Mouse (Mus musculus): ENCODE data around the gene Nfatc3. TPM values are rescaled to one million over a fixed set of nuclear protein-coding genes. Genes with fewer than 3 reads are reported as not detected.

Gene Nfatc3
- polyA plus RNA-seq, 1 experiment from 2014 or later, result 5.0 TPM

- Histone ChIP-seq H3K4me3 (no peak overlapping the region), H3K9me3 (replicated peaks) (no peaks in the 10 kb centered on the region), H3K4me2 (peak overlapping the region; percentile 93; the same call in 1 of the 2 replicates), H3K36me3 (peaks cover 21% of the 10 kb centered on the region), H3K9ac (no peak overlapping the region), H3K27ac (no peak overlapping the region), H3K27me3 (replicated peaks) (no peaks in the 10 kb centered on the region), H3K4me1 (peaks cover 56% of the 10 kb centered on the region)
- WGBS (ENCODE audit: insufficient replicate concordance), result 23% methylated on average over 4 of the region's 4 CpGs
- no peak for ATAC-seq
Observed at GRCm38 (mm10) chr8:106152876-106153275, 94.2 kb downstream of the Nfatc3 start.

GRCm38 (mm10) chr8:106157419-106157818 is 98.8 kb downstream of the Nfatc3 start:
- Histone ChIP-seq H3K4me2 (no peak overlapping the region), H3K4me1 (peaks cover 20% of the 10 kb centered on the region), H3K27ac (no peak overlapping the region), H3K4me3 (no peak overlapping the region), H3K27me3 (replicated peaks) (no peaks in the 10 kb centered on the region), H3K9me3 (replicated peaks) (no peaks in the 10 kb centered on the region), H3K36me3 (peaks cover 58% of the 10 kb centered on the region), H3K9ac (no peak overlapping the region)
- ATAC-seq, result no peak
- WGBS (ENCODE audit: insufficient replicate concordance), result 39% methylated on average over 1 of the region's 1 CpGs

GRCm38 (mm10) chr8:106158381-106158780 is 99.7 kb downstream of the Nfatc3 start:
- Histone ChIP-seq H3K9ac (no peak overlapping the region), H3K4me3 (no peak overlapping the region), H3K36me3 (peaks cover 68% of the 10 kb centered on the region), H3K4me1 (peaks cover 11% of the 10 kb centered on the region), H3K4me2 (no peak overlapping the region), H3K9me3 (replicated peaks) (no peaks in the 10 kb centered on the region), H3K27me3 (replicated peaks) (no peaks in the 10 kb centered on the region), H3K27ac (no peak overlapping the region)
- WGBS (ENCODE audit: insufficient replicate concordance), result 72% methylated on average over 10 of the region's 10 CpGs
- no peak for ATAC-seq

GRCm38 (mm10) chr8:106159876-106160275 is 101.2 kb downstream of the Nfatc3 start:
- Histone ChIP-seq H3K36me3 (peaks cover 69% of the 10 kb centered on the region), H3K4me2 (no peak overlapping the region), H3K9ac (no peak overlapping the region), H3K27me3 (replicated peaks) (no peaks in the 10 kb centered on the region), H3K27ac (no peak overlapping the region), H3K4me3 (no peak overlapping the region), H3K9me3 (replicated peaks) (no peaks in the 10 kb centered on the region), H3K4me1 (peaks cover 4% of the 10 kb centered on the region)
- no peak for ATAC-seq
- WGBS (ENCODE audit: insufficient replicate concordance), result 88% methylated on average over 6 of the region's 6 CpGs

- peaks cover 57% of the 10 kb centered on the region for H3K36me3 ChIP-seq
- H3K4me2 ChIP-seq, result no peak overlapping the region
- H3K4me3 ChIP-seq, result no peak overlapping the region
- WGBS (ENCODE audit: insufficient replicate concordance), result 82% methylated on average over 9 of the region's 9 CpGs
- ATAC-seq, result no peak
- no peak overlapping the region for H3K27ac ChIP-seq
- peaks cover 8% of the 10 kb centered on the region; the same call in 1 of the 2 replicates for H3K27me3 ChIP-seq (replicated peaks)
- H3K9me3 ChIP-seq (replicated peaks), result no peaks in the 10 kb centered on the region
- peaks cover 11% of the 10 kb centered on the region for H3K4me1 ChIP-seq
- H3K9ac ChIP-seq, result no peak overlapping the region
Observed at GRCm38 (mm10) chr8:106163251-106163650, 104.6 kb downstream of the Nfatc3 start.

GRCm38 (mm10) chr8:106165460-106165859 is 106.8 kb downstream of the Nfatc3 start:
- H3K4me2 ChIP-seq, result no peak overlapping the region
- no peak overlapping the region for H3K9ac ChIP-seq
- no peak for ATAC-seq
- peaks cover 31% of the 10 kb centered on the region for H3K4me1 ChIP-seq
- no peak overlapping the region for H3K4me3 ChIP-seq
- no peak overlapping the region for H3K27ac ChIP-seq
- H3K9me3 ChIP-seq (replicated peaks), result no peaks in the 10 kb centered on the region
- 33% methylated on average over 4 of the region's 4 CpGs for whole genome bisulfite sequencing (ENCODE audit: insufficient replicate concordance)
- peaks cover 42% of the 10 kb centered on the region for H3K36me3 ChIP-seq
- H3K27me3 ChIP-seq (replicated peaks), result peaks cover 8% of the 10 kb centered on the region; the same call in 1 of the 2 replicates

- Histone ChIP-seq H3K9ac (peak within 1 kb of the TSS; percentile 81), H3K9me3 (replicated peaks) (no peaks in the 10 kb centered on the region), H3K36me3 (peaks cover 12% of the 10 kb centered on the region), H3K4me1 (peaks cover 34% of the 10 kb centered on the region), H3K27me3 (replicated peaks) (peaks cover 8% of the 10 kb centered on the region; the same call in 1 of the 2 replicates), H3K4me2 (peak within 1 kb of the TSS; percentile 100), H3K27ac (peak within 1 kb of the TSS; percentile 79), H3K4me3 (peak within 1 kb of the TSS; percentile 81)
- WGBS (ENCODE audit: insufficient replicate concordance), result under 1% methylated on average over 55 of the region's 59 CpGs
- peak; percentile 90 for ATAC-seq
Observed at GRCm38 (mm10) chr8:106168356-106169016, 109.8 kb downstream of the Nfatc3 start, which contains the start of gene Slc7a6. Gene Slc7a6, plus strand, starts transcription at chr8:106168857.

- H3K4me1 ChIP-seq, result peaks cover 36% of the 10 kb centered on the region
- 1% methylated on average over 54 of the region's 54 CpGs for WGBS (ENCODE audit: insufficient replicate concordance)
Observed at GRCm38 (mm10) chr8:106169017-106169933, 110.6 kb downstream of the Nfatc3 start.

GRCm38 (mm10) chr8:106169934-106170480 is 111.4 kb downstream of the Nfatc3 start:
- Histone ChIP-seq H3K4me1 (peaks cover 36% of the 10 kb centered on the region), H3K9me3 (replicated peaks) (no peaks in the 10 kb centered on the region), H3K4me2 (peak overlapping the region; percentile 100), H3K4me3 (peak overlapping the region; percentile 81), H3K36me3 (no peaks in the 10 kb centered on the region), H3K27ac (no peak overlapping the region), H3K9ac (peak overlapping the region; percentile 81; the same call in 1 of the 2 replicates), H3K27me3 (replicated peaks) (peaks cover 8% of the 10 kb centered on the region; the same call in 1 of the 2 replicates)
- 26% methylated on average over 6 of the region's 6 CpGs for WGBS (ENCODE audit: insufficient replicate concordance)
- ATAC-seq, result no peak

More at GRCm38 (mm10) chr8:106169017-106169933, 110.6 kb downstream of the Nfatc3 start:
- peak overlapping the region; percentile 100 for H3K4me2 ChIP-seq
- peak overlapping the region; percentile 79 for H3K27ac ChIP-seq
- peaks cover 4% of the 10 kb centered on the region for H3K36me3 ChIP-seq
- peak overlapping the region; percentile 81 for H3K9ac ChIP-seq
- H3K9me3 ChIP-seq (replicated peaks), result no peaks in the 10 kb centered on the region
- H3K4me3 ChIP-seq, result peak overlapping the region; percentile 81
- H3K27me3 ChIP-seq (replicated peaks), result peaks cover 8% of the 10 kb centered on the region; the same call in 1 of the 2 replicates
- ATAC-seq, result peak; percentile 69

GRCm38 (mm10) chr8:106173566-106173965 is 114.9 kb downstream of the Nfatc3 start:
- H3K4me3 ChIP-seq, result no peak overlapping the region
- H3K27me3 ChIP-seq (replicated peaks), result no peaks in the 10 kb centered on the region
- WGBS (ENCODE audit: insufficient replicate concordance), result 61% methylated on average over 3 of the region's 3 CpGs
- H3K27ac ChIP-seq, result no peak overlapping the region
- no peak overlapping the region for H3K4me2 ChIP-seq
- peaks cover 36% of the 10 kb centered on the region for H3K4me1 ChIP-seq
- no peaks in the 10 kb centered on the region for H3K9me3 ChIP-seq (replicated peaks)
- ATAC-seq, result no peak
- no peak overlapping the region for H3K9ac ChIP-seq
- no peaks in the 10 kb centered on the region for H3K36me3 ChIP-seq

GRCm38 (mm10) chr8:106176891-106177290 is 118.3 kb downstream of the Nfatc3 start:
- H3K36me3 ChIP-seq, result peaks cover 8% of the 10 kb centered on the region; the same call in 1 of the 2 replicates
- H3K9me3 ChIP-seq (replicated peaks), result no peaks in the 10 kb centered on the region
- H3K9ac ChIP-seq, result no peak overlapping the region
- 56% methylated on average over 1 of the region's 1 CpGs for WGBS (ENCODE audit: insufficient replicate concordance)
- ATAC-seq, result no peak
- H3K27me3 ChIP-seq (replicated peaks), result no peaks in the 10 kb centered on the region
- peaks cover 19% of the 10 kb centered on the region for H3K4me1 ChIP-seq
- no peak overlapping the region for H3K27ac ChIP-seq
- no peak overlapping the region for H3K4me2 ChIP-seq
- no peak overlapping the region for H3K4me3 ChIP-seq

Measured in liver, embryonic 12.5 days (tissue).